Mouse (Mus musculus): ENCODE data around the gene Pcyox1.

The Pcyox1 gene

GRCm38 (mm10) chr6:86366125-86366852 is 30.7 kb downstream of the Pcyox1 start:
- DNase-seq (ENCODE audit: low read depth, low spot score), result peak; percentile 43

GRCm38 (mm10) chr6:86365371-86366124 is 31.4 kb downstream of the Pcyox1 start, which contains the start of gene Fam136a:
Gene Fam136a, plus strand, starts transcription at chr6:86365646.
- peak; percentile 100 for DNase-seq (ENCODE audit: low read depth, low spot score)

DNA sequence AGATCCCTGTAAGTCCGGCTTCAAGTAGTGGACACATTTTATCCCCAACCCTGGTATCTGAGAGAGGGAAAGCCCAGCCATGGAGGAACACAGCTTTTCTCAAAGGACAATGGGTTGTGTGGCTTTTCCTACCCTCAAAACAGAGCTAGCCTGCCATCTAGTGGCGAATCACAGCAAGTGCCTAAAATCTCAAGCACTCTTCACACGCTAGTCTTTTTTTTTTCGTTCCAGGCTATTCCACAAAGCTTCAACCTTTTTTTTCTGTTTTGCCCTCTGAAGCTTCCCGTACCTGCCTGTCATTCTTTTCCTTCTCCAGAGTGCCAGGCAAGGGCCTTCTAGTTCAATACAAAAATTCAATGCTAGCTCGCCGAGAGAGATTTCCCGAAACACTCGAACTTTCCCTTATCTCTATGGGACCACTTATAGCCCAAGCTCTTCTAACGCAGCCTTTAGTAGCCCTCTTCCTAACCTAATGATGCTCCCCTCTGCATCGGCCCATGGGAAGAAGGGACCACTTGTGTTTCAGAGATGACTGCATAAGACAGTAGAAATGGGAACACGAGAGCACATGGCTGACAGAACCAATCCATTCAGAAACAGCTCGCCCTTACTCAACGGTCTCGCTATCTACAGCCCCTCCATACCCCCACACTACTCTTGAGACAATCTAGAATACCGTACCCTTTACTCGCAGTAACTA is 32.4 kb downstream of the Pcyox1 start:
- peak; percentile 89 for DNase-seq (ENCODE audit: low read depth, low spot score)

DNA sequence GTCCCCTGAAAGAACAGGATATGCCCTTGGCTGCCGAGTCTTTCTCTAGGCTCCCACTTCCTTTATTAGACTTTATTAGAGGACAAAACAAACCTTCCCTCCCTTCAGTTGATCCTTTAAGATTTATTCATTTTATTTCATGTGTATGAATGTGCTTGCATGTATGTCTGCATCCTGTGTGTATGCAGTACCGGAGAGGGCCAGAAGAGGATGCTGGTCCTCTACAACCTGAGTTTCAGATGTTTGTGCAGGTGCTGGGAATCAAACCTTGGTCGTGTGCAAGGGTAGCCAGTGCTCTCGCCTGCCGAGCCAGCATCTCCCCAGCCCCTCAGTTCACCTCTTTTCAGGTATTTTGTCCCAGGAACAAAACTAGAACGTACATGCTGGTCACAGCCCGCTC is 35.6 kb downstream of the Pcyox1 start:
- DNase-seq (ENCODE audit: low read depth, low spot score), result peak; percentile 47

DNA sequence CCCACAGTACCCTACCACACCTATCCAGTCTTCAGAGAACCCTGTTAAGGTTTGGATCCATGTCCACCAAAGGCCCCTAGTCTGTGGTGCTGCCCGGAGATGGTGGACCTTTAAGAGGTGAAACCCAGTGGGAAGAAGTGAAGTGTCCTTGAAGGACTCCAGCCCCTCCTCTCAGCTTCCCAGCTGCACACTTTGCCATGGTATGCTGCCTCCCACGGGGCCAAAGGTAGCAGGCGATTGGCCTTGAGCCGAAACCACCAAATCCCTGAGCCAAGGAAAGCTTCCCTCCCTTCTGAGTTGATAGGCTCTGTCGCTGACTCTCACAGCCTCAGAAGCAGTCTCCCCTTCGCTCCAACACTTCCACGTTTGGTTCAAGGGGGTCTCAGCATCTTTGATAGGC is 36.3 kb downstream of the Pcyox1 start:
- peak; percentile 14 for DNase-seq (ENCODE audit: low read depth, low spot score)

DNA sequence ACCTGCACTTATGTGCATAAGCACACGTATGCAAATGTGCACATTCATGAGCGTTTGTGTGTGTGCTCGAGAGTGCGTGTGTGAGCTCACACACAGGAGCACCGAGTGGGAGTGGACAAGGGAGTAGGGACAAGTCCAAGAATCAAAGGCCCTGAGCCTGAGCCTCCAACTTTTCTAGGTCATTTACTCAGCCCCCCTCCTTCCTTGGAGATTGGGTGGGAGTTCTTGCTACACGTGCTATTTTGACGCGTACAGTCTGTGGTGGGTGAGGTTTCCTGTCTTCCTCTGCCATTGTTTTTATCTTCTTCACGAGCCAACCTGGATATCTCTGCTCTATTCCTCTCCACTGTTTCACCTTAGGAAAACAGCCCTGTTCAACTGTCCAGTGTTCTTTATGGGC is 40.0 kb downstream of the Pcyox1 start:
- DNase-seq (ENCODE audit: low read depth, low spot score), result no peak

DNA sequence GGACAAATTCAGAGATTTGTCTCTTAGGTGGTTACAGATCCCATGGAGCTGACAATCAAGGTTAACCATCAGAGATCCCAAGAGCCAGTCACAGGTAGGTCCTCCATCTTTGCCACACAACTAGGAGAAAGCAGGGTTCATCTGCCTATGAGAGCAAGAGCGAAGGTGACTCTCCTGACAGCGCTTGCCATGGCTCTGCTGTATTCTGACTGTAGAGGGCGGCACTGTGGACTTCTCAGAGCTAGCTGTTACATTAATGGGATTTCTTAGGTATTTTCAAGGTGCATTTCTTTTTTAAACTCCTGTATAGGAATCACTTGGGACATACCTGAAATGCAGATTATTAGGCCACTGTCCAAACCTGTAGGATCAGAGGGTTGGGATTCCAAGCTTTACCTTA is 42.0 kb downstream of the Pcyox1 start:
- no peak for DNase-seq (ENCODE audit: low read depth, low spot score)

DNA sequence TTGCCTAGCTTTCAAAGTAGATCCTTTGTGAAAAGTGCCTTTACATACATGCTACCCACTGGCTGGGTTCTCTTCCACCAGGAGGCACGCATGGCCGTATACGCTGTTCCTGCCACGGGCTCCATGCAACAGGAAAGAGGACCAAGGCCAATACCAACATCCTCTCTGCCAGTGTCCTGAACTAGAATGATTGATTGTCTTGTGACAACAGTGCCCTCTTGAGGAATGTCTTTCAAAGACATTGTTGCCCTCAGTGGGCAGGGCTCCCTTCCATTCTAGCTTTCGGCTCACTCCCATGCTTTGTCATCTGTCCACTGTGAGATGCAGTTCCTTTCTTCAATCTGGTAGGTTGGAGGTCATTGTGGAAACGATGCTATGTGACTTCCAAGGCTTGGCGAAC is 47.7 kb downstream of the Pcyox1 start:
- DNase-seq (ENCODE audit: low read depth, low spot score), result no peak

DNA sequence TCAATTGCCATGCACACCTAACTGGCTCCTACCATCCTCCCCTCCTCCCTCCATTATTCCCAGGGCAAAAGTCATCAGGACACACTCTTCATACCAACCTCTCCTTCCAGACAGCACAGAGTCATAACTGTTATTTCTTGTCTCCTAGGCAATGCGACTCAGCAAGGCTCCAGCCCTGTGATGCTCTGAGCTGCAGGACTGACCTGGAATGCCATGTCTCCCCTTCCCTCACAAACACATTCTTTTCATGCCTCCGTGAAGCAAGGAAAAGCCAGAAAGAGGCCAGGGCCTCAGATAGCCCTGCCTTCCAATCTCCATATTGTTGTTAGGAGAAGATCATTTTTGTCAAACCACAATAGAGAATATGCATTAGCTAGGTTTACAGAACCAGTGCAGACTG is 50.9 kb downstream of the Pcyox1 start:
- no peak for DNase-seq (ENCODE audit: low read depth, low spot score)

DNA sequence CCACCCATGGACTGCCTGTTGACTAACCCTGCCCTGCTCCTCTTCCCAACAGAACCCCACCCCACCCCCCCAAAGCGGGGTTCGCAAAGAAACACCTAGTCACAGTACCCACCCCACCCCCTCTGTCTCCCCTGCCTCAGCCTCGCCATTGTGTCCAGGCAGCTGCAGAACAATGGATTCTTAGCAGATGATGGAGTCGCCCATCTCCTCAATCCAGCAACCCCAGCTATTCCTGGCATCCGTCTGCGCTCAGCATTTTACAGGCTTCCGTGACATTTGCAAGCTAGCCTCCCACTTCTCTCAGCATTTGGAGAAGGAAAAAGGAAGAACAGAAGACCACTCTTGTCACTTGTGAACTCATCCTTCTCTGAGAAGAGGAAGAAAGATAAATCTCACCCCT is 53.3 kb downstream of the Pcyox1 start:
- peak; percentile 52 for DNase-seq (ENCODE audit: low read depth, low spot score)

DNA sequence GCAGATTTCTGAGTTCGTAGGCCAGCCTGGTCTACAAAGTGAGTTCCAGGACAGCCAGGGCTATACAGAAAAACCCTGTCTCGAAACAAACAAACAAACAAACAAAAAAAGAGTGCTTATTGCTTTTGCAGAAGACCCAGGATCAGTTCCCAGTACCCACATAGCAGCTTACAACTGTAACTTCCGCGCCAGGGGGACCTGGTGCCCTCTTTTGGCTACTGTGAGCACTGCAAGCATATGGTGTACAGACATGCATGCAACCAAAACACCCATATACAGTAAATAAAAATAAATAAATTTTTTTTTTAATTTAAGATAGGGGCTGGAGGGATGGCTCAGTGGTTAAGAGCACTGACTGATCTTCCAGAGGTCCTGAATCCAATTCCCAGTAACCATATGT is 60.6 kb downstream of the Pcyox1 start:
- DNase-seq (ENCODE audit: low read depth, low spot score), result peak; percentile 54

Measured in ZHBTc4 (cell line).